Comparison of ENCODE assay signal across 8 mouse cellular contexts in the genomic region with DNA sequence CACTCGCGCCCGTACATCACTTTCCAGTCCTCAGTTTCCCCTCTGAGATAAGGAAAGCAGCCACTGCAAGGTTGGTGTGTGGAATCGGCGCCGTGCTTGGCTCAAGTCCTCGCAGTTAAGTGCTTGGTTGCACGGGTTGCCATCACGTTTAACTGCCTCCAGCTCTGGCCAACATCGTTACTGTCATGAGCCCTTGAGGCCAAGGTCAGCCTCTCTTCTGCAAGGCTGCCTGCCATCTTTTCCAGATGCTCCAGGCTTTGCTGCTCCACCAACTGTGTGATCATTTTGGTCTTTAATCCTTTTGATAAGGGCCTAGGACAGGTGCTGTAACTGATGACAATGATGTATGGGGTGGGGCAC. TPM values are rescaled to one million over a fixed set of nuclear protein-coding genes. Genes with fewer than 3 reads are reported as not detected.
DNase-seq lines count a peak whose midpoint lies in the region; ATAC-seq and TF ChIP-seq lines count a peak whose summit lies in the region.

No protein-coding gene starts in this region.

- 2% methylated on average over 10 of the region's 10 CpGs for WGBS in lung, adult 2 months
- 10% methylated on average over 10 of the region's 10 CpGs for WGBS in embryonic facial prominence, embryonic 10.5 days
- WGBS in intestine, postnatal 0 days = 2% methylated on average over 10 of the region's 10 CpGs
- WGBS in olfactory bulb, adult 2 months = 1% methylated on average over 10 of the region's 10 CpGs

- peak overlapping the region; percentile 73 for H3K9ac ChIP-seq in intestine, postnatal 0 days (ENCODE audit: low read depth, low read length)

- peaks cover 6% of the 10 kb centered on the region for H3K4me1 ChIP-seq in lung, adult 2 months (ENCODE audit: control insufficient read depth, insufficient read depth, low read length)
- peaks cover 30% of the 10 kb centered on the region for H3K4me1 ChIP-seq in embryonic facial prominence, embryonic 10.5 days
- H3K4me1 ChIP-seq in intestine, postnatal 0 days (replicated peaks; ENCODE audit: control insufficient read depth, insufficient read depth, low read length) = peaks cover 11% of the 10 kb centered on the region; the same call in 1 of the 2 replicates
- H3K4me1 ChIP-seq in olfactory bulb, adult 2 months (ENCODE audit: control insufficient read depth, insufficient read depth, low read length) = peaks cover 22% of the 10 kb centered on the region

- H3K4me2 ChIP-seq in intestine, postnatal 0 days (replicated peaks; ENCODE audit: low read depth) = peak overlapping the region; percentile 85

- H3K27me3 ChIP-seq in embryonic facial prominence, embryonic 10.5 days (replicated peaks; ENCODE audit: low read depth, poor library complexity, severe bottlenecking) = peaks cover 24% of the 10 kb centered on the region
- no peaks in the 10 kb centered on the region for H3K27me3 ChIP-seq in intestine, postnatal 0 days (replicated peaks; ENCODE audit: control insufficient read depth, insufficient read depth, low read length)

- peaks cover 37% of the 10 kb centered on the region for H3K36me3 ChIP-seq in embryonic facial prominence, embryonic 10.5 days (replicated peaks)
- H3K36me3 ChIP-seq in intestine, postnatal 0 days (ENCODE audit: control insufficient read depth, insufficient read depth) = peaks cover 2% of the 10 kb centered on the region

- DNase-seq in lung, adult 2 months = no peak
- no peak for DNase-seq in lung, postnatal 14 days
- no peak for DNase-seq in embryonic facial prominence, embryonic 10.5 days (ENCODE audit: low spot score)
- DNase-seq in layer of hippocampus, adult 8-10 months (ENCODE audit: low spot score in 2 of 2) = no peak
- no peak for DNase-seq in left cerebral cortex, adult 8-10 months (ENCODE audit: low spot score in 2 of 2)

- ATAC-seq in intestine, postnatal 0 days = no peak
- no peak for ATAC-seq in granulocyte monocyte progenitor cell, adult 5-6 weeks (replicated peaks; ENCODE audit: poor library complexity, severe bottlenecking)

- TF ChIP-seq CTCF in lung, adult 2 months (IDR thresholded peaks at IDR 0.05; ENCODE audit: insufficient read depth, low read length) = no peak
- TF ChIP-seq CTCF in intestine, postnatal 0 days (IDR thresholded peaks at IDR 0.05; ENCODE audit: low read depth) = no peak
- TF ChIP-seq CTCF in olfactory bulb, adult 2 months (IDR thresholded peaks at IDR 0.05; ENCODE audit: insufficient read depth, low read depth, low read length) = no peak

- no peak for TF ChIP-seq POLR2A in lung, adult 2 months (IDR thresholded peaks at IDR 0.05; ENCODE audit: borderline replicate concordance, extremely low read depth, low read depth, low read length)
- no peak for TF ChIP-seq POLR2A in olfactory bulb, adult 2 months (IDR thresholded peaks at IDR 0.05; ENCODE audit: insufficient read depth, low read depth, low read length)

- H3K4me3 ChIP-seq in lung, adult 2 months (replicated peaks; ENCODE audit: extremely low read depth, low read depth, low read length) = peak overlapping the region; percentile 84
- peak overlapping the region; percentile 92 for H3K4me3 ChIP-seq in embryonic facial prominence, embryonic 10.5 days
- peak overlapping the region; percentile 69 for H3K4me3 ChIP-seq in intestine, postnatal 0 days (ENCODE audit: low read depth, low read length)
- H3K4me3 ChIP-seq in olfactory bulb, adult 2 months (ENCODE audit: insufficient read depth, low read depth, low read length) = peak overlapping the region; percentile 73

- H3K9me3 ChIP-seq in embryonic facial prominence, embryonic 10.5 days = no peaks in the 10 kb centered on the region
- no peaks in the 10 kb centered on the region for H3K9me3 ChIP-seq in intestine, postnatal 0 days (ENCODE audit: control insufficient read depth)

- peak overlapping the region; percentile 97 for H3K27ac ChIP-seq in embryonic facial prominence, embryonic 10.5 days (replicated peaks)
- H3K27ac ChIP-seq in intestine, postnatal 0 days (ENCODE audit: low read depth, low read length) = peak overlapping the region; percentile 80
- peak overlapping the region; percentile 49 for H3K27ac ChIP-seq in olfactory bulb, adult 2 months (ENCODE audit: insufficient read depth, low read depth, low read length)

RNA-seq across cellular contexts. Expression of a gene that starts 0.7 kb away (rescaled TPM):
- polyA plus RNA-seq in lung, adult 2 months (2012; rRNA removed) = 20.2 and 23.4 TPM in 2 replicates
- polyA plus RNA-seq in embryonic facial prominence, embryonic 10.5 days (2016; fragmentation: Nextera tagmentation; extraction: Ambion mirVana) = 134 and 135 TPM in 2 replicates
- 45.3 and 50.5 TPM in 2 replicates for polyA plus RNA-seq in intestine, postnatal 0 days (2015; fragmentation: Nextera tagmentation; extraction: Ambion mirVana)
- not detected in 2 replicates for polyA plus RNA-seq in olfactory bulb, adult 2 months (2012; ENCODE audit: insufficient read depth, insufficient read length, low replicate concordance, missing spikeins)
- 20.2 and 26.8 TPM in 2 replicates for total RNA-seq in granulocyte monocyte progenitor cell, adult 5-6 weeks (2014; fragmentation: Nextera tagmentation)
- 16.2 and 18.6 TPM in 2 replicates for total RNA-seq in granulocyte monocyte progenitor cell, adult 5-6 weeks (2017)
- total RNA-seq in layer of hippocampus, adult 8-10 months (2022) = 10 to 100 TPM; 29.6 to 33.4 (median 32.3) TPM
- total RNA-seq in left cerebral cortex, adult 8-10 months (2022) = 10 to 100 TPM; 30.5 to 38.9 (median 34.4) TPM

RNA-seq across cellular contexts. Expression of a gene that starts 4.8 kb away (rescaled TPM):
- 1.8 and 2.2 TPM in 2 replicates for polyA plus RNA-seq in lung, adult 2 months (2012; rRNA removed)
- 2.4 and 3.1 TPM in 2 replicates for polyA plus RNA-seq in embryonic facial prominence, embryonic 10.5 days (2016; fragmentation: Nextera tagmentation; extraction: Ambion mirVana)
- polyA plus RNA-seq in intestine, postnatal 0 days (2015; fragmentation: Nextera tagmentation; extraction: Ambion mirVana) = 0.58 and 0.60 TPM in 2 replicates
- not detected in 2 replicates for polyA plus RNA-seq in olfactory bulb, adult 2 months (2012; ENCODE audit: insufficient read depth, insufficient read length, low replicate concordance, missing spikeins)
- not detected in 2 replicates for total RNA-seq in granulocyte monocyte progenitor cell, adult 5-6 weeks (2014; fragmentation: Nextera tagmentation)
- 0.73 TPM in 1 of 2 replicates, not detected in the other for total RNA-seq in granulocyte monocyte progenitor cell, adult 5-6 weeks (2017)
- total RNA-seq in layer of hippocampus, adult 8-10 months (2022) = 10 to 100 TPM in 1 of 4 experiments, 1 to 10 TPM in 3; 6.1 to 12.4 (median 7.1) TPM
- total RNA-seq in left cerebral cortex, adult 8-10 months (2022) = 1 to 10 TPM; 7.7 to 9.5 (median 9.3) TPM

RNA-seq across cellular contexts. Expression of a gene that starts 21.9 kb away (rescaled TPM):
- polyA plus RNA-seq in lung, adult 2 months (2012; rRNA removed) = 42.0 and 44.8 TPM in 2 replicates
- 53.9 and 56.0 TPM in 2 replicates for polyA plus RNA-seq in embryonic facial prominence, embryonic 10.5 days (2016; fragmentation: Nextera tagmentation; extraction: Ambion mirVana)
- polyA plus RNA-seq in intestine, postnatal 0 days (2015; fragmentation: Nextera tagmentation; extraction: Ambion mirVana) = 12.9 and 13.0 TPM in 2 replicates
- polyA plus RNA-seq in olfactory bulb, adult 2 months (2012; ENCODE audit: insufficient read depth, insufficient read length, low replicate concordance, missing spikeins) = not detected in 2 replicates
- total RNA-seq in granulocyte monocyte progenitor cell, adult 5-6 weeks (2014; fragmentation: Nextera tagmentation) = 8.4 and 18.9 TPM in 2 replicates
- total RNA-seq in granulocyte monocyte progenitor cell, adult 5-6 weeks (2017) = 12.2 and 27.1 TPM in 2 replicates
- total RNA-seq in layer of hippocampus, adult 8-10 months (2022) = 10 to 100 TPM; 35.2 to 39.2 (median 37.5) TPM
- 10 to 100 TPM; 29.6 to 41.9 (median 38.2) TPM for total RNA-seq in left cerebral cortex, adult 8-10 months (2022)

RNA-seq across cellular contexts. Expression of a gene that starts 26.5 kb away (rescaled TPM):
- polyA plus RNA-seq in lung, adult 2 months (2012; rRNA removed) = 6.2 and 6.6 TPM in 2 replicates
- 87.6 and 94.6 TPM in 2 replicates for polyA plus RNA-seq in embryonic facial prominence, embryonic 10.5 days (2016; fragmentation: Nextera tagmentation; extraction: Ambion mirVana)
- 0.64 and 0.74 TPM in 2 replicates for polyA plus RNA-seq in intestine, postnatal 0 days (2015; fragmentation: Nextera tagmentation; extraction: Ambion mirVana)
- polyA plus RNA-seq in olfactory bulb, adult 2 months (2012; ENCODE audit: insufficient read depth, insufficient read length, low replicate concordance, missing spikeins) = not detected in 2 replicates
- total RNA-seq in granulocyte monocyte progenitor cell, adult 5-6 weeks (2014; fragmentation: Nextera tagmentation) = not detected in 2 replicates
- not detected in 2 replicates for total RNA-seq in granulocyte monocyte progenitor cell, adult 5-6 weeks (2017)
- total RNA-seq in layer of hippocampus, adult 8-10 months (2022) = 1 to 10 TPM in 3 of 4 experiments, under 1 TPM in 1; 0.94 to 3.9 (median 1.9) TPM
- 1 to 10 TPM; 2.1 to 3.1 (median 2.9) TPM for total RNA-seq in left cerebral cortex, adult 8-10 months (2022)

Comparison
In these comparisons a context has a peak if more than half of its experiments do, and no peak if none do; other contexts are left out.
1. RNA of a gene that starts 0.7 kb away (polyA plus RNA-seq): 134 to 135 TPM in embryonic facial prominence, embryonic 10.5 days, 45.3 to 50.5 TPM in intestine, postnatal 0 days and 20.2 to 23.4 TPM in lung, adult 2 months; not detected in olfactory bulb, adult 2 months; every median in the first group is over 10 times any median in the second.
2. Peak in every context shown above with its lines, with median percentiles within 50 percentile points of each other: H3K4me3 ChIP-seq and H3K27ac ChIP-seq.